Mouse (Mus musculus): Measurements from ENCODE around the gene Commd7.

GRCm38 (mm10) chr2:153592056-153593014, 40.2 kb downstream of the Commd7 start:
- TF ChIP-seq EP300 (IDR thresholded peaks at IDR 0.05; ENCODE audit: insufficient read depth, low read depth, low read length) (no peak), CTCF (IDR thresholded peaks at IDR 0.05; ENCODE audit: low read depth, low read length) (no peak), POLR2A (IDR thresholded peaks at IDR 0.05; ENCODE audit: insufficient read depth, low read length) (no peak)

Data from ES-Bruce4 (cell line).